Mouse (Mus musculus) lung, adult 2 months (tissue): ENCODE data around the gene Slc28a3.

Source experiments
- CTCF ChIP-seq: fragments of 200-500 bp; IDR thresholded peaks from 2 replicates; pipeline ENCODE4 v1.5.1; 2011; ENCODE audit warnings: mild to moderate bottlenecking, low read length, control low read depth; ENCODE audit not compliant: insufficient read depth
- POLR2A ChIP-seq: fragments of 200-500 bp; IDR thresholded peaks from 2 replicates; pipeline ENCODE4 v1.6.1; 2011; ENCODE audit warnings: low read depth, mild to moderate bottlenecking, control low read depth, low read length, borderline replicate concordance; ENCODE audit errors: extremely low read depth

- TF ChIP-seq CTCF (no peak), POLR2A (no peak)
These were observed 101.4 kb downstream of the Slc28a3 start for GRCm38 (mm10) chr13:58509241-58509640.
